Mouse (Mus musculus) olfactory bulb, adult 2 months (tissue): ENCODE results near the gene Serpina11. TPM values are rescaled to one million over a fixed set of nuclear protein-coding genes. Genes with fewer than 3 reads are reported as not detected.

Experiments used
- H3K27ac ChIP-seq: fragments of 200-500 bp; 2 replicates; pipeline ENCODE4 v1.5.1; 2012; ENCODE audit warnings: low read depth, low read length; ENCODE audit not compliant: insufficient read depth
- H3K4me1 ChIP-seq: fragments of 200-500 bp; 2 replicates; pipeline ENCODE4 v1.6.1; 2012; ENCODE audit warnings: low read length; ENCODE audit not compliant: control insufficient read depth, insufficient read depth
- H3K4me3 ChIP-seq: fragments of 200-500 bp; 2 replicates; pipeline ENCODE4 v1.5.1; 2012; ENCODE audit warnings: mild to moderate bottlenecking, low read depth, low read length, moderate library complexity; ENCODE audit not compliant: insufficient read depth
- CTCF ChIP-seq: fragments of 200-500 bp; IDR thresholded peaks from 2 replicates; pipeline ENCODE4 v1.5.1; 2012; ENCODE audit warnings: low read depth, mild to moderate bottlenecking, low read length, moderate library complexity; ENCODE audit not compliant: insufficient read depth
- POLR2A ChIP-seq: fragments of 200-500 bp; IDR thresholded peaks from 2 replicates; pipeline ENCODE4 v1.6.1; 2012; ENCODE audit warnings: mild to moderate bottlenecking, low read depth, low read length, moderate library complexity; ENCODE audit not compliant: insufficient read depth
- WGBS: fragments of 180-500 bp; shearing (Covaris S2); methylation state at CpG from one replicate; pipeline ENCODE4 v1.1.7; 2018; 5-methylcytosine and 5-hydroxymethylcytosine counted together
- polyA plus RNA-seq: library from polyadenylated mRNA; stranded (reverse); fragments of >200 nt; gene quantifications from 2 replicates; pipeline ENCODE4 v1.2.4, GENCODE M21; 2012; ENCODE audit warnings: low replicate concordance; ENCODE audit not compliant: missing spikeins, insufficient read depth, insufficient read length

Serpina11 gene
- polyA plus RNA-seq, 1 experiment = not detected

DNA sequence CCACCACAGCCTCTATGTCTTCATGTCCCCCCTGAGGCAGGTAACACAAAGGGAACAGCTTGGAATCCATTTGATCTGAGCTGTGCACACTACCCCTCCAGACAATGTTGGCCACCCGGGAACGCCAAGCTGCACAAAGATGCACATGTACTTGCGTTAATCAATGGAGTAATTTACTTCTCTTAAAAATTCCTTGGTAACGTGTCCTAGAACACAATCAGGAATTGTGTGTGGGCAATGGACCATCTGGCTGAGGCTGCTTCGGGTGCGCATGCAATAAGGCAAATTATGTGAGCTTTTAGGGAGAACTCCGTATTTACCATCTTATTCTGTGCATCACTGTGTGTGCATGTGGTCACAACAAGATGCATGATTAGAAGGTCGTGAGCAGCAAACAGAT, 9.9 kb upstream of the Serpina11 start:
- Histone ChIP-seq H3K27ac (no peak overlapping the region), H3K4me3 (no peak overlapping the region), H3K4me1 (peaks cover 3% of the 10 kb centered on the region; the same call in 1 of the 2 replicates)
- 43% methylated on average over 8 of the region's 8 CpGs for WGBS
- TF ChIP-seq CTCF (no peak), POLR2A (no peak)

DNA sequence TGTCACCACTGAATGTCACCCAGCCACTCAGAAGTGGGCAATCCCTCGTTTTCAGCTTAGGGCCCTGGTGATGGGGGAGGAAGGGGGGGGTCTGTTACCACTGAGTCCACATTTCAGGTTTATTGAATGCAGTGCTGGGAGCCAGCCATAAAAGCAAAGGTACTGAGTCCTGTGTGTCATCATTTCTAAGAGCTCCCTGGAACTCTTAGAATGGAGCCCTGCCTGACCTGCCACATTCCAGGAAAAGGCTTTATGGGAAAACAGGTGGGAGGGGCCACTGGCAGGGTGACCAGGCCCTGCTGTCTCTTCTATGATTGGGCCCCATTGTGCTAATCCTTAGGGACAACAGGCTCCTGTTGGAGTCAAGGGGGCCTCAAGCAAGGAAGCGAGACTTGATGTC, 6.8 kb upstream of the Serpina11 start:
- no peak overlapping the region for H3K4me3 ChIP-seq
- 71% methylated on average over 2 of the region's 2 CpGs for WGBS
- H3K27ac ChIP-seq = no peak overlapping the region
- no peak for TF ChIP-seq POLR2A
- no peak for TF ChIP-seq CTCF
- H3K4me1 ChIP-seq = no peaks in the 10 kb centered on the region

- H3K27ac ChIP-seq = no peak overlapping the region
- TF ChIP-seq POLR2A = no peak
- TF ChIP-seq CTCF = peak; percentile 69
- no peak overlapping the region for H3K4me3 ChIP-seq
- 39% methylated on average over 5 of the region's 5 CpGs for WGBS
- no peaks in the 10 kb centered on the region for H3K4me1 ChIP-seq
Measured at GRCm38 (mm10) chr12:103995292-103996072, 5.7 kb upstream of the Serpina11 start.

DNA sequence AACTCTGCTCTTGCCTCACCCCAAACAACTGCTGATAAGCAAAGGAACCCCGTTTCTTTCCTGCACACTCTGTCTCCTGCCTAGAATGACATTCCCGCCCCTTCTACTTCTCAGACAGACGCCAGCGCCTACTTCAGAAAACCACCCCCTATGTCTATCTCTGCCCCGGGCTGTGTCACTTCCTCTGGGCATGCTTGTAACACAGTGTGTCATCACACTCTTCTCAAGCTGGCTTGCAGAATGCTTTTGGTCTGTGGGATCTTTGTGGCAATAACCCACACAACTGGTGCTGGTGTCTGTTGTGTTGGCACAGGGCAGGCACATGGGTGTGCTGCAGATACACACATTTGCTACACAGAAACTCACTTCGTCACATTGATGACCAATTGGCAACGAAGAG, 3.2 kb upstream of the Serpina11 start:
- Histone ChIP-seq H3K4me3 (no peak overlapping the region), H3K4me1 (no peaks in the 10 kb centered on the region), H3K27ac (no peak overlapping the region)
- TF ChIP-seq POLR2A (no peak), CTCF (no peak)
- WGBS = 63% methylated on average over 7 of the region's 7 CpGs

DNA sequence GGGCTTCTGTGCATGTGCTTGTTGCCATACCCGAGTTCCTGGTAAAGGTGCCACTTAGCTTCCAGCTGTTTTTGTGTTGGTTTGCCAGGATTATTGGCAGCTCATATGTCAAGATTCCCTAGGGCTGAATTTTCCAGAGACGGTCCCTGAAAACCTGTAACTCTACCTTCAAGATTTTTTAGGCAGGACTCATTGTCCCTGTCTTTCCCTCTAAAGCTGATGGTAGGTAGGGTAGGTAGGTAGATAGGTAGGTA, 316 bp downstream of the Serpina11 start:
- no peak for TF ChIP-seq CTCF
- TF ChIP-seq POLR2A = no peak
- no peak overlapping the region for H3K4me3 ChIP-seq
- WGBS = 79% methylated on average over 2 of the region's 2 CpGs
- no peak overlapping the region for H3K27ac ChIP-seq
- no peaks in the 10 kb centered on the region for H3K4me1 ChIP-seq

DNA sequence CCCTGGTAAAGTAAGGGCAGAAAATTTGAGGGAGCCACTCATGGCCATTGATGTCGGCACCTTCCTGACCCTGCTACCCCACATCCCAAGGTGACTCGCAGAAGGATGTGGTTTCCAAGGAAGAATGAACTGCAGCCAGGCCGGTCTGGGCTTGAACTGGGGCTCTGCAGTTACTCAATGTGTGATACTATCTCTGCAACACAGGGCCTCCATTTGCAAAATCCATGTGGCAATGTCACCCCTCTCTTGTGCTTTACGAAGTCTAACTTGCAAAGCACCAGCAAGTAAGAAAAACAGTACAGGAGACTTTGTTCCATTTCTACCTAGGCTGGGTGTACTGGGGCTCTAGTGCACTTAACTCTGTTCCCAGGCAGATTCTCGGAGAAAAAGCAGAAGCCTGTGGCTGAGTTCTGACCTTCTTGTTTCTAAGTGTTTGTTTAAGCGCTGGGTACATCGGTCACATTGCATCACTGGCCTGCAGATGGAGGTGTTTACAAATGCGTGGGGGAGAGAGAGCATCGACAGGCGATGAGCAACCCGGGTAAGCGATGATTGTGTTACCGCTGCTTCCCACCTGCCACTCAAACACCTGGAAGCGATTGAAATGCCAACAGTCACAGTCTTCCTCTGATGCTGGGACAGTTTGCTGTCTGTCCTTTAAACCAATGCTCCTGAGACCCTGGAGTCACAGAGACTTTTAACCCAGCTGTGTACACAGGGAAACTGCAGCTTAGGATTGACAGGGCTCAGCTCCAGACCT, 823 bp downstream of the Serpina11 start:
- H3K27ac ChIP-seq = no peak overlapping the region
- TF ChIP-seq CTCF = no peak
- TF ChIP-seq POLR2A = no peak
- H3K4me1 ChIP-seq = no peaks in the 10 kb centered on the region
- 67% methylated on average over 14 of the region's 14 CpGs for WGBS
- no peak overlapping the region for H3K4me3 ChIP-seq

DNA sequence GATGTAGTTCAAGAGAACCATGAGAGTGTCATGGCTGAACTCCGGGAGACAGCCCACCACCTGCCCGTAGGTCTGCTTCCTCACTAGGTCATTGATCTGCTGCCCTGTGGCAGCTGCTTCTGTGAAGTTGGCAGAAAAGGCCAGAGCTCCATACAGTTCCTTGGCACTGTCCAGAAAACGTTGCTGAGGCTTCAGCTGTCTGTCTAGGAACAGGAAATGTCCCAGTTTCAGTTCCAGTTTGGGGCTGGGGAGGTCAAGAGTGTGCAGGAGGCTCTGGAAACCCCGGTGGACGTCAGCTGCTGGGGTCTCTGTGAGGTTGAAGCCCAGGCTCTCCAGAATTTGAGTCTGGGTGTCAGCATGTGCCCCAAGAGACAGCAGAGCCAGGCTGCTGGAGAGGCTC, 3.9 kb downstream of the Serpina11 start:
- TF ChIP-seq CTCF = no peak
- no peak for TF ChIP-seq POLR2A
- Histone ChIP-seq H3K4me1 (no peaks in the 10 kb centered on the region), H3K4me3 (no peak overlapping the region), H3K27ac (no peak overlapping the region)
- 66% methylated on average over 5 of the region's 5 CpGs for WGBS

DNA sequence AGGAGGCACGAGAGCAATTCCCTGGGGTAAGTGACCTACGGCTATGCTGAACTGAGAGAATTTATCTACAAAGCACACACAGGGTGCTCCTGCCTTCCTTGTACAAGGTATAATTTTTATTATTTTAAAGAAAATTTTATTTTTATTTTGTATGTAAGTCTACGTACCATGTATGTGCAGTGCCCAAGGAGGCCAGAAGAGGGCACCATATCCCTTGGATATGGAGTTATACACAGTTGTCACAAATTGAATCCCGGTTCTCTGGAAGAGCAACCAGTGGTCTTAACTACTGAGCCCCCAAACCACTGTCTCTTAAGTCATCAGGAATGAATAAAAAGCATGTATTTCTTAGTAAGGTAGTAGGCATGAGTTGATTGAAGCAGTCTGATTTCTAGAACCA, 4.8 kb downstream of the Serpina11 start:
- WGBS = 62% methylated on average over 4 of the region's 4 CpGs
- H3K4me3 ChIP-seq = no peak overlapping the region
- H3K4me1 ChIP-seq = no peaks in the 10 kb centered on the region
- TF ChIP-seq POLR2A = no peak
- TF ChIP-seq CTCF = no peak
- no peak overlapping the region for H3K27ac ChIP-seq

DNA sequence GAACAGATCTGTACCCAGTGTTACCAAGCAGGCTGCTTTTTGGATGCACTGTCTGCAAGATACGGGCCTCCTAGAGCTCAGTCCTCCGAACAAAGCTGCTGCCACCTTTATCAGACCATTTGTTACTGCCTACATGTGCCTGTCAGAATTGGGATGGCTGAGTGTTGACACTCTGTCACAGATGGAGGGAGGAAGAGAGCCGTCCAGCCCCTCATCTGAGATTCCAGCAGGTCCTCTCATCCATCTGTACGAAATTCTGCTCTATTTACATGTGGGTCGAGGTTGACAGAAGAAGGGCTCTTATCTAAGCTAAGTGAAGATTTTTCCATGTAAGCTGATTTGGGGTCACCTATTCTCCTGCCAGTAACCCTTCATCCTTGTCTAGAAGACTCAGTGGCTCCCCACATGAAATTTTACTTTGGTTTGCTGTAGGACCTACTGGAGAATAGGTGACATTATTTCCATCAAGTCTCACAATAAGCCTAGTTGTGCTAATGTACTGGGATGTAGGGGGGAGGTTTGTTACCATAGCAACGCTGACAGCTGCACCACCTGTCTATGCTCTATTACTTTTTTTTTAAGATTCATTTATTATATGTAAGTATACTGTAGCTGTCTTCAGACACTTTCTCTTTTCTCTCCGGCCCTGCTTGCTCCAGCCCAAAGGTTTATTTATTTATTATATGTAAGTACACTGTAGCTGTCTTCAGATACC, 8.0 kb downstream of the Serpina11 start:
- H3K27ac ChIP-seq = no peak overlapping the region
- no peaks in the 10 kb centered on the region for H3K4me1 ChIP-seq
- no peak overlapping the region for H3K4me3 ChIP-seq
- TF ChIP-seq POLR2A (no peak), CTCF (no peak)
- 82% methylated on average over 7 of the region's 7 CpGs for WGBS
